Mouse (Mus musculus) MEL (cell line): ENCODE data around the gene Stk32b. TPM values are rescaled to one million over a fixed set of nuclear protein-coding genes. Genes with fewer than 3 reads are reported as not detected.

Source experiments
- DNase-seq: peaks from one replicate; pipeline ENCODE4 v3.0.0; 2011; ENCODE audit warnings: low read depth, low spot score
- H3K27ac ChIP-seq: 2 replicates; pipeline ENCODE4 v1.5.1; 2012; ENCODE audit warnings: low read depth, mild to moderate bottlenecking, control low read depth, low read length, moderate library complexity; ENCODE audit not compliant: control insufficient read depth
- H3K27me3 ChIP-seq, 2 experiments: fragments of 150-350 bp in 1 of 2; sonication (generic) in 1 of 2; 2 replicates each; pipeline ENCODE4 v1.6.1; 2012; ENCODE audit warnings: low read length in 2 of 2, mild to moderate bottlenecking in 2 of 2, improper control_type of control experiment in 1 of 2, moderate library complexity in 1 of 2; ENCODE audit not compliant: insufficient read depth in 2 of 2, control insufficient read depth in 1 of 2
- H3K36me3 ChIP-seq, 2 experiments: 2 replicates each; pipeline ENCODE4 v1.6.1; 2012 to 2014; ENCODE audit warnings: low read length in 2 of 2, improper control_type of control experiment in 1 of 2, inconsistent platforms in 1 of 2, mild to moderate bottlenecking in 1 of 2; ENCODE audit not compliant: insufficient read depth in 2 of 2, control insufficient read depth in 1 of 2
- H3K4me1 ChIP-seq, 2 experiments: fragments of 150-350 bp in 1 of 2; sonication (generic) in 1 of 2; 2 replicates each; pipeline ENCODE4 v1.6.1; 2012; ENCODE audit warnings: low read length in 2 of 2, improper control_type of control experiment in 1 of 2, mild to moderate bottlenecking in 1 of 2; ENCODE audit not compliant: insufficient read depth in 2 of 2, control insufficient read depth in 1 of 2
- H3K4me3 ChIP-seq, 2 experiments: fragments of 150-350 bp in 1 of 2; sonication (generic) in 1 of 2; 2 replicates each; pipeline ENCODE4 v1.5.1; 2012; ENCODE audit warnings: low read depth in 2 of 2, low read length in 2 of 2, mild to moderate bottlenecking in 2 of 2, moderate library complexity in 2 of 2, control low read depth in 1 of 2, improper control_type of control experiment in 1 of 2; ENCODE audit not compliant: control insufficient read depth in 1 of 2, insufficient read depth in 1 of 2
- H3K79me2 ChIP-seq: 2 replicates; pipeline ENCODE4 v1.6.1; 2012; ENCODE audit warnings: mild to moderate bottlenecking, low read length, moderate library complexity; ENCODE audit not compliant: control insufficient read depth, poor library complexity, insufficient read depth
- H3K9ac ChIP-seq: 2 replicates; pipeline ENCODE4 v1.6.1; 2012; ENCODE audit warnings: low read depth, mild to moderate bottlenecking, control low read depth, low read length, moderate library complexity; ENCODE audit not compliant: control insufficient read depth, poor library complexity, severe bottlenecking
- H3K9me3 ChIP-seq: fragments of 150-350 bp; sonication (generic); replicated peaks from 2 replicates; pipeline ENCODE4 v1.6.1; 2012; ENCODE audit warnings: mild to moderate bottlenecking, low read length, improper control_type of control experiment, moderate library complexity; ENCODE audit not compliant: insufficient read depth
- CHD1 ChIP-seq: IDR thresholded peaks from 2 replicates; pipeline ENCODE4 v1.6.1; 2012; ENCODE audit warnings: low read depth, mild to moderate bottlenecking, inconsistent platforms, low read length, improper control_type of control experiment
- CHD2 ChIP-seq: IDR thresholded peaks from 2 replicates; pipeline ENCODE4 v1.6.1; 2011; ENCODE audit warnings: low read length, improper control_type of control experiment
- EP300 ChIP-seq, 2 experiments: IDR thresholded peaks; 2 replicates each; pipeline ENCODE4 v1.6.1; 2011; ENCODE audit warnings: improper control_type of control experiment in 2 of 2, low read length in 2 of 2, low read depth in 1 of 2, mild to moderate bottlenecking in 1 of 2
- GATA1 ChIP-seq: IDR thresholded peaks from 2 replicates; pipeline ENCODE4 v1.6.1; 2011; ENCODE audit warnings: low read depth, low read length, improper control_type of control experiment
- JUND ChIP-seq: IDR thresholded peaks from 2 replicates; pipeline ENCODE4 v1.6.1; 2011; ENCODE audit warnings: low read depth, mild to moderate bottlenecking, improper control_type of control experiment, low read length
- KAT2A ChIP-seq: conservative IDR thresholded peaks from 2 replicates; pipeline ENCODE4 v1.6.1; 2012; ENCODE audit warnings: low read depth, low read length, improper control_type of control experiment, inconsistent platforms
- MAFK ChIP-seq: IDR thresholded peaks from 2 replicates; pipeline ENCODE4 v1.6.1; 2011; ENCODE audit warnings: low read depth, mild to moderate bottlenecking, low read length, improper control_type of control experiment, borderline replicate concordance
- MAX ChIP-seq: IDR thresholded peaks from 2 replicates; pipeline ENCODE4 v1.6.1; 2011; ENCODE audit warnings: low read length, improper control_type of control experiment
- MEF2A ChIP-seq: IDR thresholded peaks from 2 replicates; pipeline ENCODE4 v1.6.1; 2014; ENCODE audit warnings: low read depth, mild to moderate bottlenecking, inconsistent platforms, low read length, improper control_type of control experiment; ENCODE audit not compliant: poor library complexity, insufficient replicate concordance, severe bottlenecking; ENCODE audit errors: extremely low read depth
- MYB ChIP-seq: IDR thresholded peaks from 2 replicates; pipeline ENCODE4 v1.6.1; 2011; ENCODE audit warnings: mild to moderate bottlenecking, low read depth, low read length, improper control_type of control experiment
- MYC ChIP-seq: IDR thresholded peaks from 2 replicates; pipeline ENCODE4 v1.6.1; 2011; ENCODE audit warnings: low read depth, mild to moderate bottlenecking, low read length, improper control_type of control experiment, moderate library complexity
- NELFE ChIP-seq: IDR thresholded peaks from 2 replicates; pipeline ENCODE4 v1.6.1; 2011; ENCODE audit warnings: low read depth, low read length, improper control_type of control experiment
- NRF1 ChIP-seq: IDR thresholded peaks from 2 replicates; pipeline ENCODE4 v1.6.1; 2014; ENCODE audit warnings: low read depth, mild to moderate bottlenecking, inconsistent platforms, low read length, improper control_type of control experiment, moderate library complexity; ENCODE audit not compliant: poor library complexity, insufficient read depth, severe bottlenecking
- POLR2AphosphoS2 ChIP-seq: IDR thresholded peaks from 2 replicates; pipeline ENCODE4 v1.6.1; 2011; ENCODE audit warnings: low read length, improper control_type of control experiment
- POLR2AphosphoS5 ChIP-seq: IDR thresholded peaks from 2 replicates; pipeline ENCODE4 v1.6.1; 2012; ENCODE audit warnings: low read depth, borderline replicate concordance, mild to moderate bottlenecking, inconsistent platforms, low read length, moderate library complexity, mixed read lengths
- RAD21 ChIP-seq: IDR thresholded peaks from 2 replicates; pipeline ENCODE4 v1.6.1; 2011; ENCODE audit warnings: mild to moderate bottlenecking, low read depth, low read length, improper control_type of control experiment
- TBP ChIP-seq: IDR thresholded peaks from 2 replicates; pipeline ENCODE4 v1.8.0; 2011; ENCODE audit warnings: low read depth, low read length, improper control_type of control experiment
- TCF12 ChIP-seq: IDR thresholded peaks from 2 replicates; pipeline ENCODE4 v1.6.1; 2014; ENCODE audit warnings: low read depth, mild to moderate bottlenecking, inconsistent platforms, low read length, improper control_type of control experiment, moderate library complexity
- UBTF ChIP-seq: IDR thresholded peaks from 2 replicates; pipeline ENCODE4 v1.6.1; 2012; ENCODE audit warnings: low read depth, mild to moderate bottlenecking, inconsistent platforms, low read length, improper control_type of control experiment, moderate library complexity, borderline replicate concordance; ENCODE audit not compliant: insufficient read depth
- USF2 ChIP-seq, 2 experiments: IDR thresholded peaks; 2 replicates each; pipeline ENCODE4 v1.6.1; 2011 to 2012; ENCODE audit warnings: improper control_type of control experiment in 2 of 2, low read length in 2 of 2, borderline replicate concordance in 1 of 2, inconsistent platforms in 1 of 2, low read depth in 1 of 2, mild to moderate bottlenecking in 1 of 2; ENCODE audit not compliant: insufficient read depth in 1 of 2
- polyA plus RNA-seq, 2 experiments: library from polyadenylated mRNA; stranded (reverse) in 1 of 2; unstranded in 1 of 2; fragments of >175 nt in 1 of 2; fragments of >200 nt in 1 of 2; gene quantifications; 2 replicates each; pipeline versions ENCODE4 v1.2.1 to v1.2.4; 2012; ENCODE audit warnings: low replicate concordance in 2 of 2, low read depth in 1 of 2; ENCODE audit not compliant: insufficient read length in 2 of 2, insufficient read depth in 1 of 2, missing spikeins in 1 of 2
- total RNA-seq: library from RNA; depleted of rRNA; stranded (reverse); fragments of 300-350 nt; gene quantifications from 2 replicates; pipeline ENCODE4 v1.2.3, GENCODE M21; 2012

Stk32b gene
- total and polyA plus RNA-seq, 3 experiments: not detected

DNA sequence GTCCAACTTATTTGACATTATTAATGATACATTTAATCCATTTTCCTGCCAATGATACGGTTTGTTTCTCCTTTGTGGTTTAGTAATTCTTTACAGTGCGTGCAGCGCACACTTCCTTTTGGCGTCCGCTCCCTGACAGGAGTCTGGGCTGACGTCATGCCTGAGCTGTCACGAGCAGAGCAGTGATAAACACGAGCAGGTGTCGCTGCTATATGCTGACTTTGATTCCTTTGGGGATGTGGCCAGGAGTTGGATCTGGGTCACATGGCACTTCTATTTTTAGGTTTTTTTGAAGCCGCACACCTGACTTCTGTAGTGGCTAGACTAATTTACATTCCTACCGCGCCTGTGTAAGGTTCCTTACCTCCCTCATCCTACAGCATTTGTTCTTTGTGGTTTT, 17.2 kb downstream of the Stk32b start:
- H3K9me3 ChIP-seq: no peaks in the 10 kb centered on the region
- DNase-seq: no peak
- H3K27ac ChIP-seq: no peak overlapping the region
- no peaks in the 10 kb centered on the region for H3K27me3 ChIP-seq
- no peak overlapping the region for H3K4me3 ChIP-seq
- H3K79me2 ChIP-seq: no peaks in the 10 kb centered on the region
- TF ChIP-seq KAT2A (no peak), TCF12 (no peak), MAFK (no peak), NRF1 (no peak), EP300 (IDR thresholded peaks at IDR 0.05; ENCODE audit: low read depth in 1 of 2, low read length in 2 of 2) (no peak), JUND (no peak), MAX (no peak)
- TF ChIP-seq, all 39 proteins: peak for 0
- H3K36me3 ChIP-seq: no peaks in the 10 kb centered on the region
- no peaks in the 10 kb centered on the region for H3K4me1 ChIP-seq
- no peak overlapping the region for H3K9ac ChIP-seq

DNA sequence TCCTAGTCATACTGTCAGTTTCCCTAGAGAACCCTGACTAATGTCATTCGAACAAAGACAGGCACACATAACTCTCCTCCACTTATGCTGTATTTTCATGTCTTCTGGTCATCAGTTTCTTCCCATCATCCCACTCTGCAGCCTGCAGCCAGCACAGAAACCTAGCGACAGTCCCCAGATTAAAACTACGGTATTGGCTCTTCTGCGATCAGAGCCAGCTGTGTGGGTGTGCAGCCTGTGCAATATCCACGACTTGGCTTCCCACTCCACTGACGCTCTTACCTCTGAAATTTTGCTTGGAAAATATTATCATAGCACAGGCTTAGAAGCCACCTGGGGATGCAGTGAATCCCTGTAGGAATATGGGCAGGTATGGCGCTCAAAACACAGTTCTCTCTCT, 19.7 kb downstream of the Stk32b start:
- Histone ChIP-seq H3K4me1 (no peaks in the 10 kb centered on the region), H3K9me3 (no peaks in the 10 kb centered on the region), H3K4me3 (no peak overlapping the region), H3K36me3 (no peaks in the 10 kb centered on the region), H3K9ac (no peak overlapping the region), H3K27me3 (no peaks in the 10 kb centered on the region), H3K27ac (no peak overlapping the region), H3K79me2 (no peaks in the 10 kb centered on the region)
- TF ChIP-seq TBP (no peak), MYC (no peak), RAD21 (no peak), POLR2AphosphoS5 (no peak), USF2 (IDR thresholded peaks at IDR 0.05; ENCODE audit: borderline replicate concordance in 1 of 2, insufficient read depth in 1 of 2, low read depth in 1 of 2, low read length in 2 of 2) (no peak)
- DNase-seq: no peak

DNA sequence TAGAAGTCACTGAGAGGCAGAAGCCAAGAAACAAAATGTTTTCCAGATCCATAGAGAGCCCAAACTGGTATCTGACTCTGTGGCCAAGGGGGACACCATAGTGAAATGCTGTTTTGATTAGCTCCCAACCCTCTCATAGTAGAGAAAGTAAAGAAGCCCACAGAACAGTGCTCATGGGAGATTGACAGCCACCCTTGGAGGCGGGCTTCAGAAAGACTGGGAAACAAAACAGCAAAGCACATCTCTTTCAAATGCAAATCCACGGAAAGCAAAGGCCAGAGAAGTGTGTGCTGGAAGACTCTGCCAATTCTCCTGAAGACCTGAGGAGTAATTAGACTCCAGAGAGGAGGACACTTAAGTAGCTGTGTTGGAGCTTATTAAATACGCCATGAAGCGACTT, 21.2 kb downstream of the Stk32b start:
- no peaks in the 10 kb centered on the region for H3K4me1 ChIP-seq
- no peaks in the 10 kb centered on the region for H3K9me3 ChIP-seq
- no peak overlapping the region for H3K9ac ChIP-seq
- no peak for TF ChIP-seq CHD1
- TF ChIP-seq CHD2: no peak
- TF ChIP-seq MEF2A: no peak
- TF ChIP-seq GATA1: no peak
- no peak for TF ChIP-seq NRF1
- no peak for TF ChIP-seq NELFE
- no peak for TF ChIP-seq UBTF
- TF ChIP-seq KAT2A: no peak
- TF ChIP-seq USF2 (IDR thresholded peaks at IDR 0.05; ENCODE audit: borderline replicate concordance in 1 of 2, insufficient read depth in 1 of 2, low read depth in 1 of 2, low read length in 2 of 2): no peak
- no peak for TF ChIP-seq POLR2AphosphoS2
- no peak for TF ChIP-seq MYB
- TF ChIP-seq, all 39 proteins: peak for 0
- DNase-seq: no peak
- no peak overlapping the region for H3K4me3 ChIP-seq
- no peak overlapping the region for H3K27ac ChIP-seq
- H3K79me2 ChIP-seq: no peaks in the 10 kb centered on the region
- H3K36me3 ChIP-seq: no peaks in the 10 kb centered on the region
- H3K27me3 ChIP-seq: no peaks in the 10 kb centered on the region
